In the genomic region with DNA sequence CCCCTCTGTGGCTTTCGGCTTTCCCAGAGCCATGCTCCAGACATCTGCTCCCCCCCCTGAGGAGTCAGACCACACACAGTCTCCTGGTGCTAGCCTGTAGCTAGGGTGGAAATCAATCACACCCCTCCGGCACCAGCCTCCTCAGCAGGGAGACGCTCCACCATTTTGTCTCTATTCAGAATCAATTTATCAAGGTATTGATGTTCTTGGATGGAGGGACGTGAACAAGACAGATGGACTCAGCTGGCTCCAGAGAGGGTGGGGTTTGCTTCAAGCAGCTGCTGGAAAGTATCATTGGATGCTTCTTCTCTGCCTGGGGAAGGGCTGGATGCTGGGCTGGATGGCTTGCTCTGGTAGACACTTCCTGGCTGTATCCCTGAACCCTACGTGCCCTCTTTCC, we compare ENCODE assay signal across 14 mouse cellular contexts.
DNase-seq lines count a peak whose midpoint lies in the region; ATAC-seq lines count a peak whose summit lies in the region.
"Had no signal": no experiment of that assay in that cellular context is flagged by ENCODE, and none has a peak within 500 bp of the region (broad histone marks: within the 10 kb centered on the region; RNA-seq: fewer than 3 reads in every experiment).

No protein-coding gene starts in this region.

- DNase-seq in kidney, postnatal 4 days: peak; percentile 4 to 15
- DNase-seq in ES-CJ7 (ENCODE audit: low read depth, low spot score): peak; percentile 94
- peak; percentile 21 for DNase-seq in forelimb bud, embryonic 11.5 days (ENCODE audit: low read depth, low spot score)
- peak; percentile 58 for DNase-seq in neural tube, embryonic 10.5 days (ENCODE audit: extremely low spot score, low spot score)
- no peak for DNase-seq in heart, adult 9 months (ENCODE audit: low spot score in 2 of 2)
- no peak for DNase-seq in frontal cortex, postnatal 14 days (ENCODE audit: low spot score in 2 of 2)
- DNase-seq in ovary, postnatal 36 days (ENCODE audit: low spot score): no peak
- DNase-seq: adrenal gland, adult 8-10 months; B cell, adult 2 months; kidney, adult 18-20 months; lung, adult 2 months; spleen, adult 18-20 months had no signal

- no peaks in the 10 kb centered on the region for H3K36me3 ChIP-seq in kidney, embryonic 14.5 days (ENCODE audit: control insufficient read depth, insufficient read depth, low read length)

- H3K9me3 ChIP-seq in kidney, embryonic 14.5 days (ENCODE audit: control insufficient read depth, low read length): no peaks in the 10 kb centered on the region

- H3K4me2 ChIP-seq in kidney, embryonic 14.5 days (replicated peaks; ENCODE audit: low read depth, low read length): no peak overlapping the region
- H3K4me2 ChIP-seq: heart, embryonic 11.5 days had no signal

- ATAC-seq in kidney, embryonic 14.5 days (ENCODE audit: low FRiP score, low TSS enrichment): no peak

- no peak overlapping the region for H3K27ac ChIP-seq in kidney, embryonic 14.5 days (ENCODE audit: low read depth, low read length)

- H3K9ac ChIP-seq in kidney, embryonic 14.5 days (ENCODE audit: low read depth, low read length): no peak overlapping the region

- H3K4me1 ChIP-seq in kidney, embryonic 14.5 days (ENCODE audit: control insufficient read depth, insufficient read depth, low read length): peaks cover 15% of the 10 kb centered on the region

- H3K4me3 ChIP-seq in kidney, embryonic 14.5 days (ENCODE audit: low read length): no peak overlapping the region

- WGBS in kidney, embryonic 14.5 days: 37% methylated on average over 5 of the region's 5 CpGs

- no peaks in the 10 kb centered on the region for H3K27me3 ChIP-seq in kidney, embryonic 14.5 days (ENCODE audit: control insufficient read depth, insufficient read depth, low read length)

Comparison
In these comparisons a context has a peak if more than half of its experiments do, and no peak if none do; other contexts are left out.
1. DNase-seq: peak in kidney, postnatal 4 days (2 of 2), ES-CJ7 (single experiment), forelimb bud, embryonic 11.5 days (single experiment) and neural tube, embryonic 10.5 days (single experiment); none in heart, adult 9 months (0 of 2), frontal cortex, postnatal 14 days (0 of 2) and ovary, postnatal 36 days (single experiment).